Mouse (Mus musculus): ENCODE results near the gene Elf5.

GRCm38 (mm10) chr2:103452550-103452949 is 41.1 kb downstream of the Elf5 start:
- TF ChIP-seq CTCF (IDR thresholded peaks at IDR 0.05; ENCODE audit: control insufficient read depth, insufficient read depth, insufficient replicate concordance, low read depth, low read length) (no peak), POLR2A (IDR thresholded peaks at IDR 0.05; ENCODE audit: control insufficient read depth, low read depth, low read length) (no peak)

Measured in testis, adult 2 months (tissue).